Mouse (Mus musculus) CD4-positive, CD25-positive, alpha-beta regulatory T cell, adult 4 months (primary cell): Measurements from ENCODE around the gene Shank2. TPM values are rescaled to one million over a fixed set of nuclear protein-coding genes. Genes with fewer than 3 reads are reported as not detected.

Experiments
- ATAC-seq: one replicate; pipeline ENCODE4 v1.8.0; 2017
- polyA plus RNA-seq, 2 experiments: library from polyadenylated mRNA; unstranded; fragments of 100-300 nt; shearing (Covaris generic); gene quantifications; one replicate each; pipeline ENCODE4 v1.2.1; 2017

Gene Shank2
- polyA plus RNA-seq, 2 experiments from 2014 or later = 0.05 TPM; not detected in 1

- ATAC-seq = no peak
Observed at GRCm38 (mm10) chr7:144106352-144107011, 104.8 kb downstream of the Shank2 start.

GRCm38 (mm10) chr7:144108141-144108540 is 106.4 kb downstream of the Shank2 start:
- ATAC-seq = no peak

- ATAC-seq = no peak
Observed at GRCm38 (mm10) chr7:144111026-144111604, 109.4 kb downstream of the Shank2 start.

GRCm38 (mm10) chr7:144111981-144112380 is 110.3 kb downstream of the Shank2 start:
- ATAC-seq = no peak

- ATAC-seq = no peak
Observed at GRCm38 (mm10) chr7:144114230-144114629, 112.5 kb downstream of the Shank2 start.

- no peak for ATAC-seq
Observed at GRCm38 (mm10) chr7:144119562-144119961, 117.8 kb downstream of the Shank2 start.

- no peak for ATAC-seq
Observed at GRCm38 (mm10) chr7:144132699-144133387, 131.1 kb downstream of the Shank2 start.

GRCm38 (mm10) chr7:144133388-144133998 is 131.8 kb downstream of the Shank2 start:
- no peak for ATAC-seq

GRCm38 (mm10) chr7:144134699-144135098 is 133.0 kb downstream of the Shank2 start:
- no peak for ATAC-seq

- no peak for ATAC-seq
Observed at GRCm38 (mm10) chr7:144137827-144138226, 136.1 kb downstream of the Shank2 start.

GRCm38 (mm10) chr7:144138476-144138875 is 136.7 kb downstream of the Shank2 start:
- no peak for ATAC-seq

- ATAC-seq = no peak
Observed at GRCm38 (mm10) chr7:144139691-144140090, 138.0 kb downstream of the Shank2 start.

GRCm38 (mm10) chr7:144140470-144140869 is 138.7 kb downstream of the Shank2 start:
- ATAC-seq = no peak

GRCm38 (mm10) chr7:144142036-144142435 is 140.3 kb downstream of the Shank2 start:
- no peak for ATAC-seq

GRCm38 (mm10) chr7:144143941-144144340 is 142.2 kb downstream of the Shank2 start:
- no peak for ATAC-seq

- no peak for ATAC-seq
Observed at GRCm38 (mm10) chr7:144148111-144148510, 146.4 kb downstream of the Shank2 start.

GRCm38 (mm10) chr7:144153124-144153523 is 151.4 kb downstream of the Shank2 start:
- no peak for ATAC-seq

GRCm38 (mm10) chr7:144153682-144154081 is 152.0 kb downstream of the Shank2 start:
- no peak for ATAC-seq

- ATAC-seq = no peak
Observed at GRCm38 (mm10) chr7:144157936-144158335, 156.2 kb downstream of the Shank2 start.

- no peak for ATAC-seq
Observed at GRCm38 (mm10) chr7:144159556-144159955, 157.8 kb downstream of the Shank2 start.

- no peak for ATAC-seq
Observed at GRCm38 (mm10) chr7:144160066-144160465, 158.3 kb downstream of the Shank2 start.

GRCm38 (mm10) chr7:144160646-144161249 is 159.0 kb downstream of the Shank2 start:
- ATAC-seq = no peak

- ATAC-seq = no peak
Observed at GRCm38 (mm10) chr7:144170272-144170671, 168.5 kb downstream of the Shank2 start.
